Mouse (Mus musculus) ES-E14 (cell line): ENCODE data around the gene Cdhr4.

ENCODE experiments used
- CHD2 ChIP-seq: IDR thresholded peaks from 2 replicates; pipeline ENCODE4 v1.6.1; 2014; ENCODE audit warnings: mild to moderate bottlenecking, low read depth, low read length, inconsistent platforms
- HCFC1 ChIP-seq: IDR thresholded peaks from 2 replicates; pipeline ENCODE4 v1.6.1; 2012; ENCODE audit warnings: low read length, inconsistent platforms, borderline replicate concordance; ENCODE audit not compliant: insufficient read depth

- no peak for TF ChIP-seq CHD2
- no peak for TF ChIP-seq HCFC1
These were observed 2.2 kb downstream of the Cdhr4 start for GRCm38 (mm10) chr9:107994464-107994863.
